Mouse (Mus musculus): Measurements from ENCODE around the gene Batf3.

Gene Batf3

DNA sequence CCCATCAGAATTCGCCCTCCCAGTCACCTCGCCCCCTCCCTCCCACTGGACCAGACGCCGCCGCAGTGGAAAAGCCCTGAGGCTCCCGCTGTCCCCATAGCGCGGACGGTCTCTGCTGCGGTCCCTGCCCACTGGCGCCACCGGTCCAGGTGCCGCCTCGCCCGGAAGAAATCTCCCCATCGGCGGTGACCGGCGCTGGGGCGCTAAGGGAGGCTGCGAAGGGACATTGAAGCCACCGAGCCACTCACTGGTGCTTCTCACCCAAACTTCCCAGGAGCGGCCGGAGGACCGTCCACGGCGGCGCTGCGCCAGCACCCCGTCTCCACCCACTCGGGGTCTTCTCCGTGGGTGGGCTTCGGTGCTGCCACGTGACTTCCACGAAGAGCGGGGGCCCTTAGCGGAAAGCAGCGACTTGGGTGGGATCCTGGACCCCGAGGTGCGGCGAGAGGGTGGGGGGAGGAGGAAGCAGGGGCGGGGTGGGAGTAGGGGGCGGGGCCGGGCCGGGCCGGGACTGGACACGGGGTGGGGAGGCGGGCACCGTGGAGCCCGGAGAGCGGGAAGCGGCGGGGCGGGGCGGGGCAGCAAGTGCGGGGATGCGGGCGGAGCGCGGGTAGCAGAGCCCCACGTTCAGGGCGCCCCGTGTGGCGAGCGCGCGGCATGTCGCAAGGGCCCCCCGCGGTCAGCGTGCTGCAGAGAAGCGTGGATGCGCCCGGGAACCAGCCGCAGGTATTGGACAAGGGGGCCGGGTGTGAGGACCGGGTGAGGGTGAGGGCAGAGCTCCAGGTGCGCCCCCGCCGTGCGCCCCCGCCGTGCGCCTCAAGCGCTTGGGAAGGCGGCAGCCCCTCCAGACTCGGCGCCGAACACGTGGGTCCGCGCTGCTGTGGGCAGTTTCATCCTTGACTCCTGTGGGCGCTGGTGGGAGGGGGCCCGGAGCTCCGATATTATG lies at the start of gene Batf3:
Gene Batf3, plus strand, starts transcription at position 46 of the 946 bp plus-strand sequence.
- Histone ChIP-seq H3K27me3 (ENCODE audit: control insufficient read depth, insufficient read depth, low read length, poor library complexity, severe bottlenecking) (no peaks in the 10 kb centered on the region), H3K36me3 (ENCODE audit: control insufficient read depth, insufficient read depth, low read length, poor library complexity, severe bottlenecking) (no peaks in the 10 kb centered on the region)
- peak; percentile 43 for DNase-seq (ENCODE audit: low read depth, low spot score)

- no peak for DNase-seq (ENCODE audit: low read depth, low spot score)
- Histone ChIP-seq H3K36me3 (ENCODE audit: control insufficient read depth, insufficient read depth, low read length, poor library complexity, severe bottlenecking) (no peaks in the 10 kb centered on the region), H3K27me3 (ENCODE audit: control insufficient read depth, insufficient read depth, low read length, poor library complexity, severe bottlenecking) (no peaks in the 10 kb centered on the region)
Measured at GRCm38 (mm10) chr1:191053555-191053954, 44.1 kb upstream of the Batf3 start.

- DNase-seq (ENCODE audit: low read depth, low spot score) = no peak
- no peaks in the 10 kb centered on the region for H3K27me3 ChIP-seq (ENCODE audit: control insufficient read depth, insufficient read depth, low read length, poor library complexity, severe bottlenecking)
- no peaks in the 10 kb centered on the region for H3K36me3 ChIP-seq (ENCODE audit: control insufficient read depth, insufficient read depth, low read length, poor library complexity, severe bottlenecking)
Measured at GRCm38 (mm10) chr1:191054870-191055532, 42.6 kb upstream of the Batf3 start.

DNA sequence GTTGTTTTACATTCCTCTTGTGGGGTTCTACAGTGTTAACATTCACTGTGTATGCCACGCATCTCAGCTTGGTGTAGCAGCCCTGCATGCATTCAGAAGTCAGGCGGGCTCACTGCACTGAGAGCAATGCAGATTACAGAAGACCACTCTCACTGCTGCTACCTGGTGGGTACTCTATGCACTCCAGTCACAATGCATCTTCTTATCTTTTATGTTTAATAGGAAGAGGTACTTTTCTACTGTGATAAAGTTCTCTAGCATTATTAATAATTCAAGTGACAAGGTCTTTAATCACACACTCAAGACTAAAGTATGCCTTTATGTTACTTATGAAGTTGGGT lies 42.1 kb upstream of the Batf3 start:
- Histone ChIP-seq H3K27me3 (ENCODE audit: control insufficient read depth, insufficient read depth, low read length, poor library complexity, severe bottlenecking) (no peaks in the 10 kb centered on the region), H3K36me3 (ENCODE audit: control insufficient read depth, insufficient read depth, low read length, poor library complexity, severe bottlenecking) (no peaks in the 10 kb centered on the region)
- DNase-seq (ENCODE audit: low read depth, low spot score) = no peak

DNA sequence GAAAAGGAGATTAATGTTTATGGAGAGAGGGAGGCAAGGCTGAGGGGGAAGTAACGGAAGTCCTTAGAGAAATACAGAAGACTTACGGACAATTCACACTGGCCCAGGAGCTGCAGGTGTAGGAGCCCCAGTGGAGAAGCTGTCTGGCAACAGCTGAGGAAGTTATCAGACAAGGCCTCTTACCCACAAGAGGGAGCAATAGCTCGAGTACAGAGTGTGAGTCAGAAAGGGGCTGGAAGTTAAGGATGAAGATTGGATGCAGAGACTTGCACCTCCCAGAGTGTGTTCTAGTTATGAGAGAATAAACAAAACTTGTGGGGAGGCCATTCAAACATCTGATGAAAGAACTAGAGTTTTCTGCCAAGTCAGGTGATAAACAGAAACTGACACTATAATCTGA lies 40.2 kb upstream of the Batf3 start:
- peak; percentile 13 for DNase-seq (ENCODE audit: low read depth, low spot score)
- H3K27me3 ChIP-seq (ENCODE audit: control insufficient read depth, insufficient read depth, low read length, poor library complexity, severe bottlenecking) = no peaks in the 10 kb centered on the region
- no peaks in the 10 kb centered on the region for H3K36me3 ChIP-seq (ENCODE audit: control insufficient read depth, insufficient read depth, low read length, poor library complexity, severe bottlenecking)

GRCm38 (mm10) chr1:191062241-191062780 lies 35.3 kb upstream of the Batf3 start:
- Histone ChIP-seq H3K36me3 (ENCODE audit: control insufficient read depth, insufficient read depth, low read length, poor library complexity, severe bottlenecking) (no peaks in the 10 kb centered on the region), H3K27me3 (ENCODE audit: control insufficient read depth, insufficient read depth, low read length, poor library complexity, severe bottlenecking) (no peaks in the 10 kb centered on the region)
- no peak for DNase-seq (ENCODE audit: low read depth, low spot score)

DNA sequence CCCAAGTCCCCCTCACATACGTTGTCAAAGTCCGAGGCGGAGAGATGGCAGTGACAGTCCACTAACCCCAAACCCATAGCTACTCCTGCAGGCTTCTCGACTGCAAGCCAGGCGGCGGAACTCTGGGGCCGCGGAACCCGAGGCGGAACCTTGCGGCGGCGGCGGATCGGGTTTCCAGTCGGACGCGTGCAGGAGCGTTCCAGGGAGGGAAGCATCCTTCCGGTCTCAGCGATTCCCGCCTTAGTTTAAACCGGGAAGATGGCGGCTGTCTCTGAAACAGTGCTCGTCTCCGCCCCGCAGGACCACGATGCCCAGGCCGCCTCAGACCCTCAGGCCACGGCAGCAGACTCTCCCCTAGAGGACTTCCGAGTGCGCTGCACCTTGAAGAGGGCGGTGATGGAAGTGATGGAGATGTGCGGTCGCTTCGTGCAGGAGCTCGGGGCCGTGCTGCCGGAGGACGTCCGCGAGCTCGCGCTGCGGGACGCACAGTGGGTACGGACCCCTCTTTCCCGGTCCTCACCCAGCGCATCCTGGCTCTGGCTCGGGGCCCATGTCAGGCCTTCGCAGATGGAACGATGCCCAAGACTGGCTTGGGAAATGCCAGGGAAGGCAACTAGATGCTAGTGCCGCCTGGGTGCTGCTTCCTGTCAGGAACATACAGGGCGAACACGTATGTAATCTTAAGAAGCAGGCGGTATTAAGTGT lies 34.7 kb upstream of the Batf3 start, which contains the start of the genes Tatdn3 and Nsl1:
Gene Tatdn3, minus strand, starts transcription at position 152 of the 705 bp plus-strand sequence.
Gene Nsl1, plus strand, starts transcription at position 232 of the 705 bp plus-strand sequence.
- DNase-seq (ENCODE audit: low read depth, low spot score) = peak; percentile 90
- H3K36me3 ChIP-seq (ENCODE audit: control insufficient read depth, insufficient read depth, low read length, poor library complexity, severe bottlenecking) = no peaks in the 10 kb centered on the region
- H3K27me3 ChIP-seq (ENCODE audit: control insufficient read depth, insufficient read depth, low read length, poor library complexity, severe bottlenecking) = no peaks in the 10 kb centered on the region

DNA sequence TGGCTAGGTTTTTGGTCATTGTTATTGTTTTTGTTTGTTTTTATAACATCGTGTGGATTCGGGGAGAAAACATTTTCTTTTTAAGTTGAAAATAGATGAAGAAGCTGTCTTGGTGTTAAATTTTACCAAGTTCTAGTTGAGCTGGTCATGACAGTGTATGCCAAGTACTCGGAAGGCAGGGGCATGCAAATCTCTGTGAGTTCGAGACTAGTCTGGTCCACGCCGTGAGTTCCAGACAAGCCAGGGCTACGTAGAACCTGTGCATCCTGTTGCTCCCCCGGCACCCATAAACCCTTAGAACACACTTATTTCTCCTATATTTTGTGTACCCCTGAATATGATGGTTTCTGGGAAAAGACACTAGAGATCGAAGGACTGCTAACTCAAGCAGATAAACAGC lies 33.9 kb upstream of the Batf3 start:
- Histone ChIP-seq H3K36me3 (ENCODE audit: control insufficient read depth, insufficient read depth, low read length, poor library complexity, severe bottlenecking) (no peaks in the 10 kb centered on the region), H3K27me3 (ENCODE audit: control insufficient read depth, insufficient read depth, low read length, poor library complexity, severe bottlenecking) (no peaks in the 10 kb centered on the region)
- DNase-seq (ENCODE audit: low read depth, low spot score) = no peak

GRCm38 (mm10) chr1:191064535-191064934 lies 33.1 kb upstream of the Batf3 start:
- DNase-seq (ENCODE audit: low read depth, low spot score) = no peak
- no peaks in the 10 kb centered on the region for H3K27me3 ChIP-seq (ENCODE audit: control insufficient read depth, insufficient read depth, low read length, poor library complexity, severe bottlenecking)
- no peaks in the 10 kb centered on the region for H3K36me3 ChIP-seq (ENCODE audit: control insufficient read depth, insufficient read depth, low read length, poor library complexity, severe bottlenecking)

- DNase-seq (ENCODE audit: low read depth, low spot score) = no peak
- no peaks in the 10 kb centered on the region for H3K36me3 ChIP-seq (ENCODE audit: control insufficient read depth, insufficient read depth, low read length, poor library complexity, severe bottlenecking)
- H3K27me3 ChIP-seq (ENCODE audit: control insufficient read depth, insufficient read depth, low read length, poor library complexity, severe bottlenecking) = no peaks in the 10 kb centered on the region
Measured at GRCm38 (mm10) chr1:191065188-191065587, 32.5 kb upstream of the Batf3 start.

GRCm38 (mm10) chr1:191068377-191068776 lies 29.3 kb upstream of the Batf3 start:
- H3K36me3 ChIP-seq (ENCODE audit: control insufficient read depth, insufficient read depth, low read length, poor library complexity, severe bottlenecking) = no peaks in the 10 kb centered on the region
- peak; percentile 18 for DNase-seq (ENCODE audit: low read depth, low spot score)
- no peaks in the 10 kb centered on the region for H3K27me3 ChIP-seq (ENCODE audit: control insufficient read depth, insufficient read depth, low read length, poor library complexity, severe bottlenecking)

DNA sequence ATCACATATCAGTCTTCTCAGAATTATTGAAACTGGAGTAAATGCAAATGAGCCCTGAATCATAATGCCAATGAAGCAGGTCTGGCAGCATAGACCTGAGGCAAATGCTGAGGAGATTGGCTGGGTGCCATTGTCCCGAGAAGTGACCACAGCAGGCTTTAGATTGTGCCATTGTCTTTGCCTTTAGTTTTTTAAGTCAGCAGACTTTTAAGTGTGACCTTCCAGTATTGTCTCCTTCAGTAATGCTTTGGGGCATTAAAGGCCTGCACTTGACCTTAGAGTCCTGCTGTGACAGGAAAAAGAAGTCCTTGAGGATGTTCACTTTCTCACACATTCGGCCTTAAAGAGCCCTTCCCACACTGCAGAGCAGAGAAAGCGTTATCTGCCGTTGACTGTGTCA lies 27.4 kb upstream of the Batf3 start:
- DNase-seq (ENCODE audit: low read depth, low spot score) = no peak
- Histone ChIP-seq H3K27me3 (ENCODE audit: control insufficient read depth, insufficient read depth, low read length, poor library complexity, severe bottlenecking) (no peaks in the 10 kb centered on the region), H3K36me3 (ENCODE audit: control insufficient read depth, insufficient read depth, low read length, poor library complexity, severe bottlenecking) (no peaks in the 10 kb centered on the region)

- Histone ChIP-seq H3K36me3 (ENCODE audit: control insufficient read depth, insufficient read depth, low read length, poor library complexity, severe bottlenecking) (no peaks in the 10 kb centered on the region), H3K27me3 (ENCODE audit: control insufficient read depth, insufficient read depth, low read length, poor library complexity, severe bottlenecking) (no peaks in the 10 kb centered on the region)
- DNase-seq (ENCODE audit: low read depth, low spot score) = no peak
Measured at GRCm38 (mm10) chr1:191071613-191072012, 26.0 kb upstream of the Batf3 start.

DNA sequence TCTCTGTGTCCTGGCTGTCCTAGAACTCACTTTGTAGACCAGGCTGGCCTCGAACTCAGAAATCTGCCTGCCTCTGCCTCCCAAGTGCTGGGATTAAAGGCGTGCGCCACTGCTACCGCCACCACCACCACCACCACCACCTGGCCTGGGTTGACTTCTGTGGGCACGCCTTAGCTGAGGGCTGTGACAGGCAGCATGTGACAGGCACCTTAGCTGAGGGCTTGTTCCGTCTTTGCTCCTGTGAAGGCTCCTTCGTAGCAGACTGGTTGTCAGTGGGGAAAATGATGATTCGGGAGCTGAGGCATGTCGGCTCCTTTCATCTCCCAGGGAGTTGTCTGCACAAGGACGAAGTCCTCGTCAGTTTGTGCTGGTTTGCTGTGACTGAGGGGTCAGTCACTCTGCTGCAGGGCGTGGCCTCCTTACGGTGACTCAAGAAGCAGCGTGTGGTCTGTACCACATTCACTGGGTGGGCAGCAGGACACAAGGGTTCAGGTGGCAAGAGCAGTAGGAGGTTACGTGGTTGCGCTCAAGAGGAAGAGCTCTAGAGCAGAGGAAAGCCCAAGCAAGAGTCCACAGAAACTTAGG lies 25.2 kb upstream of the Batf3 start:
- DNase-seq (ENCODE audit: low read depth, low spot score) = peak; percentile 15
- Histone ChIP-seq H3K36me3 (ENCODE audit: control insufficient read depth, insufficient read depth, low read length, poor library complexity, severe bottlenecking) (no peaks in the 10 kb centered on the region), H3K27me3 (ENCODE audit: control insufficient read depth, insufficient read depth, low read length, poor library complexity, severe bottlenecking) (no peaks in the 10 kb centered on the region)

Measured in splenic B cell, adult 2 months (primary cell).